Mouse (Mus musculus) kidney, embryonic 16.5 days (tissue): ENCODE measurements around the gene Camk2b. TPM values are rescaled to one million over a fixed set of nuclear protein-coding genes. Genes with fewer than 3 reads are reported as not detected.

Experiments
- ATAC-seq: fragments of 200-750 bp; cut with Nextera tagmentation; 2 replicates; pipeline ENCODE4 v1.8.0; 2017; ENCODE audit warnings: moderate TSS enrichment; ENCODE audit not compliant: low FRiP score, low TSS enrichment
- H3K27ac ChIP-seq: fragments of 300-500 bp; sonication (generic); 2 replicates; pipeline ENCODE4 v1.5.1; 2014; ENCODE audit warnings: low read length
- H3K27me3 ChIP-seq: fragments of 300-500 bp; sonication (generic); 2 replicates; pipeline ENCODE4 v1.6.1; 2014; ENCODE audit warnings: low read length, control low read depth, mixed read lengths; ENCODE audit not compliant: insufficient read depth
- H3K36me3 ChIP-seq: fragments of 300-500 bp; sonication (generic); 2 replicates; pipeline ENCODE4 v1.6.1; 2014; ENCODE audit warnings: low read length, control low read depth, mixed read lengths; ENCODE audit not compliant: insufficient read depth
- H3K4me1 ChIP-seq: fragments of 300-500 bp; sonication (generic); 2 replicates; pipeline ENCODE4 v1.6.1; 2014; ENCODE audit warnings: low read length, control low read depth, mixed read lengths; ENCODE audit not compliant: insufficient read depth
- H3K4me2 ChIP-seq: fragments of 300-500 bp; sonication (generic); replicated peaks from 2 replicates; pipeline ENCODE4 v1.6.1; 2014; ENCODE audit warnings: low read depth, low read length
- H3K4me3 ChIP-seq: fragments of 300-500 bp; sonication (generic); 2 replicates; pipeline ENCODE4 v1.5.1; 2014; ENCODE audit warnings: mild to moderate bottlenecking, low read length
- H3K9ac ChIP-seq: fragments of 300-500 bp; sonication (generic); replicated peaks from 2 replicates; pipeline ENCODE4 v1.6.1; 2014; ENCODE audit warnings: low read length
- H3K9me3 ChIP-seq: fragments of 300-500 bp; sonication (generic); 2 replicates; pipeline ENCODE4 v1.6.1; 2016; ENCODE audit warnings: low read length, control low read depth
- WGBS: fragments of 180-500 bp; shearing (Covaris S2); extraction: QIAGEN DNeasy Blood & Tissue Kit; methylation state at CpG from one replicate; pipeline ENCODE4 v1.1.7; 2014; 5-methylcytosine and 5-hydroxymethylcytosine counted together
- polyA plus RNA-seq: library from polyadenylated mRNA; unstranded; fragments of >200 nt; fragmentation: Nextera tagmentation; extraction: Ambion mirVana; gene quantifications from 2 replicates; pipeline ENCODE4 v1.2.1, GENCODE M21; 2015

Gene Camk2b
- polyA plus RNA-seq, 1 experiment from 2014 or later: 4.1 TPM

DNA sequence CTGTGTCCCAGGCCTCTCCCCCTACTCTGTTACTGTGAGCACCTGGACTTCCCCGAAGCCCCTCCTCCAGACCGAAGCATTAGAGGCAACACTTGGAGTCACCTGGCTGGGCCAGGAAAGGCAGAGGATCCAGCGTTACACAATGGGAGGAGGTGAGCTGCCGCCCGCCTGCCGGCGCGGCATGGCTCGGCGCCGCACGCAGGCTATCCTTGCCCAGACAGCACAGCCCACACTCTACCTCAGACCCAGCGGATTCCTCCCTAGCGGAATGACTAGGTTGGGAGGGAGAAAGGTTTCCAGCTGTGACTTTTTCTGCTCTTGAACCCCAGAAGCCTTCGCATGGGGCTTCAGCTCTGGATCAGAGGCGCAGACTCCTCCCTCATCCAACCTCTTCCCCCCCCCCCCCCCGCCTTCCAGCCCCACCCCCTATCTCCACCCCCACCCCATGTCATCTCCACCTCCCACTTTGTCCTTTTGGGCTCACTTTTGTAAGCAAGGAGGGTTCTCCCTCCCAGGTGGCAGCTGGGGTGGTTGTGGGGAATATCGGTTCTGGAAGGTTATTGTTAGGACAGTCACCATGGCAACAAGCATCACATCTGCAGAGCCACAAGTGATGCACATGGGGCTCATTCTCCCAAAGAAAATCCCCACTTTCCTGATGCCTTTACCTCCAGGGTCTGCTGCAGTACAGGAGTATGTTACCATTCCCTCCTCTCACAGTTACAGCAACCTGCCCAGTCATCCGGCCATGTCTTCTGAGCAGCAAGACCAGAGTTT lies 2.2 kb upstream of the Camk2b start:
- H3K4me3 ChIP-seq: no peak overlapping the region
- ATAC-seq: no peak
- H3K4me2 ChIP-seq: 0 out of 2 replicates have a peak overlapping the region, but pooled peaks have one; percentile 10
- H3K9ac ChIP-seq: no peak overlapping the region
- WGBS: 7% methylated on average over 18 of the region's 19 CpGs
- H3K27ac ChIP-seq: no peak overlapping the region
- H3K27me3 ChIP-seq: peaks cover 58% of the 10 kb centered on the region
- H3K4me1 ChIP-seq: peaks cover 18% of the 10 kb centered on the region
- no peaks in the 10 kb centered on the region for H3K36me3 ChIP-seq
- no peaks in the 10 kb centered on the region for H3K9me3 ChIP-seq

DNA sequence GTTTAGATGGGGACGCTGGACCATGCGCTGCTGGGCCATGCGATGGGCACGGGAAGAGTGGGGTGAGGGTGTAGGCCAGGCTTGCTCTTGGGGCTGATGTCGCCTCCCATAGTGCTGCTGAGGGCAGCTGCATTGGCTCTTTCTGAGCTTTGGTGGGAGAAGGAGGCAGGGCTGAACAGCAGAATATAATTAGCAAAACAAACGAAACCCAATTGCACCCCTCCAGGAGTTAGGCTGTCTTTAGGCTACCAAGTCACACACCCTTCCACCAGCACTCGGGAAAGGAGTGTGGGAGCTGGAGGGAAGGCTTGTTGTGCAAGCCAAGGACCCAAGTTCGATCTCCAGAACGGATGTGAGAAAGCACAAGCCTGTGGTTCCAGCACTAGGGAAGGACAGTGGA lies 998 bp upstream of the Camk2b start:
- ATAC-seq: no peak
- Histone ChIP-seq H3K4me3 (no peak overlapping the region), H3K27me3 (peaks cover 64% of the 10 kb centered on the region), H3K27ac (no peak overlapping the region), H3K9ac (no peak overlapping the region), H3K9me3 (no peaks in the 10 kb centered on the region), H3K4me1 (peaks cover 18% of the 10 kb centered on the region), H3K36me3 (no peaks in the 10 kb centered on the region), H3K4me2 (no peak overlapping the region)
- WGBS: 44% methylated on average over 9 of the region's 9 CpGs

DNA sequence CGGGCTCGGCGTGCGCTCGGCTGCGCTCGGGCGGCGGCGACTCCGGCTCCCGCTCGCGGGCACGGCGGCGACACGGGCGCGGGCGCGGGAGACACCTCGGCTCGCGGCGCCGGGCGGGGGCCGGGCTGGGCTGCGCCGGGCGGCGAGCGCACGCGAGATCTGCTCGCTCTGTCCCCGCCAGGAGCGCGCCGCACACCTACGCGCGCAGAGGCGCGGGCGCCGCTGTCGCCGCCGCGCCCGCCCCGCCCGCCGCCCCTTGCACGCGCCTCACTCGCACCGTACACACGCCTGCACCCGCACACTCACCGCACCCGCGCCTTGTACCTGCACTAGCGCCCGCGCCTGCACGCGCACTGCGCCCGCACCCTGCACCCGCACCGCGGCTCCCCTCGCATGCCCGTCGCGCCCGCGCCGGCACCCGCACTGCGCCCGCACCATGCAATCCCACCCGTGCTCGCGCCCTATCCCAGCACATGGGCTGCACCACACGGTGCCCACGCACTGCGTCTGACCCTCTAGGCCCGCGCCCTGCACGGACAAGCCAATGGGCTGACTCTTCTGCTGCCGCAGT lies 526 bp downstream of the Camk2b start:
- Histone ChIP-seq H3K27ac (no peak overlapping the region), H3K27me3 (peaks cover 64% of the 10 kb centered on the region), H3K9me3 (no peaks in the 10 kb centered on the region), H3K4me3 (peak overlapping the region; percentile 62), H3K36me3 (no peaks in the 10 kb centered on the region), H3K4me2 (peak overlapping the region; percentile 91), H3K4me1 (peaks cover 18% of the 10 kb centered on the region), H3K9ac (peak overlapping the region; percentile 63)
- WGBS: 1% methylated on average over 56 of the region's 95 CpGs
- ATAC-seq: 0 out of 2 replicates have a peak, but pooled peaks have one; percentile 14

GRCm38 (mm10) chr11:6065046-6065521 lies 1.1 kb downstream of the Camk2b start:
- no peak for ATAC-seq
- Histone ChIP-seq H3K27me3 (peaks cover 62% of the 10 kb centered on the region), H3K27ac (no peak overlapping the region), H3K4me3 (peak overlapping the region; percentile 62), H3K9me3 (no peaks in the 10 kb centered on the region), H3K4me2 (peak overlapping the region; percentile 91), H3K36me3 (no peaks in the 10 kb centered on the region), H3K4me1 (peaks cover 18% of the 10 kb centered on the region), H3K9ac (peak overlapping the region; percentile 63)
- under 1% methylated on average over 35 of the region's 55 CpGs for WGBS

- Histone ChIP-seq H3K4me1 (peaks cover 18% of the 10 kb centered on the region), H3K4me3 (peak overlapping the region; percentile 62), H3K4me2 (peak overlapping the region; percentile 91), H3K36me3 (no peaks in the 10 kb centered on the region), H3K27ac (no peak overlapping the region), H3K9ac (peak overlapping the region; percentile 63), H3K27me3 (peaks cover 62% of the 10 kb centered on the region), H3K9me3 (no peaks in the 10 kb centered on the region)
- no peak for ATAC-seq
- WGBS: 4% methylated on average over 30 of the region's 30 CpGs
Observed at GRCm38 (mm10) chr11:6064215-6065045, 1.7 kb downstream of the Camk2b start.

GRCm38 (mm10) chr11:6063501-6064214 lies 2.5 kb downstream of the Camk2b start:
- 37% methylated on average over 17 of the region's 17 CpGs for WGBS
- no peak for ATAC-seq
- peaks cover 59% of the 10 kb centered on the region for H3K27me3 ChIP-seq

DNA sequence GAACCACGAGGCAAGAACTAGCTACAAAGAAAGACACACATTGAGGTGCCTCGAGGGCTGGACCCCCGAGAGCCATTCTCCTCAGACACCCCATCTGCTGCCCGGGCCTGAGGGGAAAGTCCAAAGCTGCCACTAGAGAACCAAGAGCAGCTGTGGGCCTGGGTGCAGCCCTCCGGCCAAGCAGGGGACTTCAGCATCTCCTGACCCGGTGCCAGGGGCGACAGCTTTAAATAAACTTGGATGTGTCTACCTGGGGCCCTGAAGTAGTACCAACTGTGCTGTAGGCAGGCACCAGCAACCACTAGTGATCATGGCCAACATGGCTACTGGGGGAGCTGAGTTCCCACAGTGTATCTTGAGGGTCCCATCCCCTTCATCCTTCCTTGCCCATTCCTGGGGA lies 3.1 kb downstream of the Camk2b start:
- peaks cover 53% of the 10 kb centered on the region for H3K27me3 ChIP-seq
- H3K4me2 ChIP-seq: no peak overlapping the region
- no peak overlapping the region for H3K4me3 ChIP-seq
- ATAC-seq: no peak
- peaks cover 18% of the 10 kb centered on the region for H3K4me1 ChIP-seq
- no peaks in the 10 kb centered on the region for H3K36me3 ChIP-seq
- 86% methylated on average over 7 of the region's 7 CpGs for WGBS
- H3K9ac ChIP-seq: no peak overlapping the region
- no peaks in the 10 kb centered on the region for H3K9me3 ChIP-seq
- no peak overlapping the region for H3K27ac ChIP-seq

More at GRCm38 (mm10) chr11:6063501-6064214, 2.5 kb downstream of the Camk2b start:
- H3K27ac ChIP-seq: no peak overlapping the region
- H3K36me3 ChIP-seq: no peaks in the 10 kb centered on the region
- peaks cover 18% of the 10 kb centered on the region for H3K4me1 ChIP-seq
- H3K9ac ChIP-seq: 0 out of 2 replicates have a peak overlapping the region, but pooled peaks have one; percentile 14
- H3K9me3 ChIP-seq: no peaks in the 10 kb centered on the region
- peak overlapping the region; percentile 62; the same call in 1 of the 2 replicates for H3K4me3 ChIP-seq
- 0 out of 2 replicates have a peak overlapping the region, but pooled peaks have one; percentile 91 for H3K4me2 ChIP-seq

- no peaks in the 10 kb centered on the region for H3K9me3 ChIP-seq
- H3K4me3 ChIP-seq: no peak overlapping the region
- H3K4me1 ChIP-seq: peaks cover 18% of the 10 kb centered on the region
- H3K27ac ChIP-seq: no peak overlapping the region
- no peak overlapping the region for H3K4me2 ChIP-seq
- WGBS: 91% methylated on average over 11 of the region's 11 CpGs
- H3K36me3 ChIP-seq: no peaks in the 10 kb centered on the region
- H3K27me3 ChIP-seq: peaks cover 46% of the 10 kb centered on the region
- ATAC-seq: no peak
- no peak overlapping the region for H3K9ac ChIP-seq
Observed at GRCm38 (mm10) chr11:6062329-6062728, 3.8 kb downstream of the Camk2b start.

GRCm38 (mm10) chr11:6061891-6062290 lies 4.3 kb downstream of the Camk2b start:
- Histone ChIP-seq H3K27ac (no peak overlapping the region), H3K27me3 (peaks cover 41% of the 10 kb centered on the region), H3K4me1 (peaks cover 18% of the 10 kb centered on the region), H3K36me3 (no peaks in the 10 kb centered on the region), H3K9me3 (no peaks in the 10 kb centered on the region), H3K4me2 (no peak overlapping the region), H3K4me3 (no peak overlapping the region), H3K9ac (no peak overlapping the region)
- WGBS: 76% methylated on average over 5 of the region's 5 CpGs
- ATAC-seq: no peak
